Mouse (Mus musculus): ENCODE measurements around the gene Slc10a7. TPM values are rescaled to one million over a fixed set of nuclear protein-coding genes. Genes with fewer than 3 reads are reported as not detected.

The Slc10a7 gene
- polyA plus RNA-seq, 1 experiment: 4.7 TPM

- H3K4me1 ChIP-seq (ENCODE audit: control insufficient read depth, insufficient read depth, low read length): no peaks in the 10 kb centered on the region
- no peak overlapping the region for H3K27ac ChIP-seq (ENCODE audit: control insufficient read depth, insufficient read depth, low read depth, low read length, poor library complexity)
- H3K4me3 ChIP-seq (replicated peaks; ENCODE audit: control insufficient read depth, low read depth, low read length): no peak overlapping the region
- 84% methylated on average over 11 of the region's 11 CpGs for WGBS
- TF ChIP-seq POLR2A (IDR thresholded peaks at IDR 0.05; ENCODE audit: borderline replicate concordance, control insufficient read depth, low read depth, low read length) (no peak), CTCF (IDR thresholded peaks at IDR 0.05; ENCODE audit: control insufficient read depth, insufficient read depth, low read length) (no peak)
Measured at GRCm38 (mm10) chr8:78556773-78557434, 47.8 kb downstream of the Slc10a7 start.

GRCm38 (mm10) chr8:78561620-78562019, 52.5 kb downstream of the Slc10a7 start:
- WGBS: 90% methylated on average over 6 of the region's 6 CpGs
- H3K27ac ChIP-seq (ENCODE audit: control insufficient read depth, insufficient read depth, low read depth, low read length, poor library complexity): no peak overlapping the region
- H3K4me3 ChIP-seq (replicated peaks; ENCODE audit: control insufficient read depth, low read depth, low read length): no peak overlapping the region
- no peaks in the 10 kb centered on the region; the same call in 1 of the 2 replicates for H3K4me1 ChIP-seq (ENCODE audit: control insufficient read depth, insufficient read depth, low read length)
- TF ChIP-seq POLR2A (IDR thresholded peaks at IDR 0.05; ENCODE audit: borderline replicate concordance, control insufficient read depth, low read depth, low read length): no peak
- TF ChIP-seq CTCF (IDR thresholded peaks at IDR 0.05; ENCODE audit: control insufficient read depth, insufficient read depth, low read length): peak; percentile 37; the same call in 1 of the 2 replicates

DNA sequence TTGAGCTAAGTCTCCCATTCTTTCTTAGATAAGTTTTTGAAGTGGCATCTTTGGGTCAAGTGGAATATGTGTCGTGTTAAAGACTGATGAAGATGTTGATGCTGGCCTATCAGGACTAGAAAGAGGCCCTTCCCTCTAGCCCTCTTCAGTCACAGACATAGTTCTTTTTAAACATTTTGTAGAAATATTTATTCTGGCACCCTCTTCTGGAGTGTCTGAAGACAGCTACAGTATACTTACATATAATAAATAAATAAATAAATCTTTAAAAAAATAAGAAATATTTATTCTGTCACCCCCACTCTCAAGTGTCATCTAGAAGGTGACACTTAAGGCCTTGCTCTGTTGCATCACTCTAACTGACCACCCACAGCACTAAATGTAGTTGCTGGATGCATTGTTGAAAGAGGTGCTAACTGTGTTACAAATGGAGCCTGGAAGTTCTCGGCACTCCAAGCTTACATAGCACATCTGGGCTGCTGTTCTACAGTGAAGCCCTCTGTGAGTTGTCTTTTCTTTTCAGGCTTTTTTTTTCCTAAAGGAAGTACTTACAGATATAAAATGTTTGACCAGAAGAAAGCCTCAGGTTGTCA, 54.4 kb downstream of the Slc10a7 start:
- no peak for TF ChIP-seq CTCF (IDR thresholded peaks at IDR 0.05; ENCODE audit: control insufficient read depth, insufficient read depth, low read length)
- TF ChIP-seq POLR2A (IDR thresholded peaks at IDR 0.05; ENCODE audit: borderline replicate concordance, control insufficient read depth, low read depth, low read length): no peak
- H3K4me3 ChIP-seq (replicated peaks; ENCODE audit: control insufficient read depth, low read depth, low read length): no peak overlapping the region
- no peaks in the 10 kb centered on the region; the same call in 1 of the 2 replicates for H3K4me1 ChIP-seq (ENCODE audit: control insufficient read depth, insufficient read depth, low read length)
- WGBS: 76% methylated on average over 2 of the region's 2 CpGs
- H3K27ac ChIP-seq (ENCODE audit: control insufficient read depth, insufficient read depth, low read depth, low read length, poor library complexity): no peak overlapping the region

GRCm38 (mm10) chr8:78564200-78564599, 55.1 kb downstream of the Slc10a7 start:
- TF ChIP-seq CTCF (IDR thresholded peaks at IDR 0.05; ENCODE audit: control insufficient read depth, insufficient read depth, low read length) (no peak), POLR2A (IDR thresholded peaks at IDR 0.05; ENCODE audit: borderline replicate concordance, control insufficient read depth, low read depth, low read length) (no peak)

DNA sequence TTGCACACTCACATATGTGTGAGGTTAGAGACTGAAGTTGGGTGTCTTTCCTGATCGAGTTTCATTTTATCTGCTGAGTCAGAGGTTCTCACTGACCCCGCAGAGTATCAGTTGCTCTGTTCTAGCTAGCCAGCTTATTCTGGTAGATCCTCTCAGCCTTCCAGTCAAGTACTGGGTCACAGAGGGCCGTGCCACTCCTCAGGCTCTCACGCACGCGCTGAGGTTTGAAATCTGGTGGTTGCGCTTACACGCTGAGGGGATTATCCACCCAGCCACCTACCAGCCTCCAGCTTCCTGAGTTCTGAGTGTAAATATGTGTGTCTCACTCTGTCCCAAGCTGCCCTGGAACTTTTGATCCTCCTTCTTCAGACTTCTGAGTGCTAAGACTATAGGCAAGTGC, 59.0 kb downstream of the Slc10a7 start:
- no peak overlapping the region for H3K27ac ChIP-seq (ENCODE audit: control insufficient read depth, insufficient read depth, low read depth, low read length, poor library complexity)
- no peak for TF ChIP-seq CTCF (IDR thresholded peaks at IDR 0.05; ENCODE audit: control insufficient read depth, insufficient read depth, low read length)
- no peak for TF ChIP-seq POLR2A (IDR thresholded peaks at IDR 0.05; ENCODE audit: borderline replicate concordance, control insufficient read depth, low read depth, low read length)
- no peak overlapping the region for H3K4me3 ChIP-seq (replicated peaks; ENCODE audit: control insufficient read depth, low read depth, low read length)
- no peaks in the 10 kb centered on the region; the same call in 1 of the 2 replicates for H3K4me1 ChIP-seq (ENCODE audit: control insufficient read depth, insufficient read depth, low read length)
- WGBS: 78% methylated on average over 8 of the region's 8 CpGs

More at GRCm38 (mm10) chr8:78564200-78564599, 55.1 kb downstream of the Slc10a7 start:
- 82% methylated on average over 5 of the region's 5 CpGs for WGBS
- Histone ChIP-seq H3K4me3 (replicated peaks; ENCODE audit: control insufficient read depth, low read depth, low read length) (no peak overlapping the region), H3K27ac (ENCODE audit: control insufficient read depth, insufficient read depth, low read depth, low read length, poor library complexity) (no peak overlapping the region), H3K4me1 (ENCODE audit: control insufficient read depth, insufficient read depth, low read length) (no peaks in the 10 kb centered on the region; the same call in 1 of the 2 replicates)

GRCm38 (mm10) chr8:78571528-78571927, 62.4 kb downstream of the Slc10a7 start:
- Histone ChIP-seq H3K4me3 (replicated peaks; ENCODE audit: control insufficient read depth, low read depth, low read length) (no peak overlapping the region), H3K4me1 (ENCODE audit: control insufficient read depth, insufficient read depth, low read length) (no peaks in the 10 kb centered on the region; the same call in 1 of the 2 replicates), H3K27ac (ENCODE audit: control insufficient read depth, insufficient read depth, low read depth, low read length, poor library complexity) (no peak overlapping the region)
- WGBS: 86% methylated on average over 9 of the region's 9 CpGs
- TF ChIP-seq CTCF (IDR thresholded peaks at IDR 0.05; ENCODE audit: control insufficient read depth, insufficient read depth, low read length) (no peak), POLR2A (IDR thresholded peaks at IDR 0.05; ENCODE audit: borderline replicate concordance, control insufficient read depth, low read depth, low read length) (no peak)

GRCm38 (mm10) chr8:78574207-78574606, 65.1 kb downstream of the Slc10a7 start:
- H3K27ac ChIP-seq (ENCODE audit: control insufficient read depth, insufficient read depth, low read depth, low read length, poor library complexity): no peak overlapping the region
- H3K4me3 ChIP-seq (replicated peaks; ENCODE audit: control insufficient read depth, low read depth, low read length): no peak overlapping the region
- H3K4me1 ChIP-seq (ENCODE audit: control insufficient read depth, insufficient read depth, low read length): no peaks in the 10 kb centered on the region
- 96% methylated on average over 7 of the region's 7 CpGs for WGBS
- TF ChIP-seq CTCF (IDR thresholded peaks at IDR 0.05; ENCODE audit: control insufficient read depth, insufficient read depth, low read length) (no peak), POLR2A (IDR thresholded peaks at IDR 0.05; ENCODE audit: borderline replicate concordance, control insufficient read depth, low read depth, low read length) (no peak)

- WGBS: 89% methylated on average over 10 of the region's 10 CpGs
- TF ChIP-seq POLR2A (IDR thresholded peaks at IDR 0.05; ENCODE audit: borderline replicate concordance, control insufficient read depth, low read depth, low read length): no peak
- no peak for TF ChIP-seq CTCF (IDR thresholded peaks at IDR 0.05; ENCODE audit: control insufficient read depth, insufficient read depth, low read length)
- H3K4me3 ChIP-seq (replicated peaks; ENCODE audit: control insufficient read depth, low read depth, low read length): no peak overlapping the region
- H3K27ac ChIP-seq (ENCODE audit: control insufficient read depth, insufficient read depth, low read depth, low read length, poor library complexity): no peak overlapping the region
- H3K4me1 ChIP-seq (ENCODE audit: control insufficient read depth, insufficient read depth, low read length): no peaks in the 10 kb centered on the region
Measured at GRCm38 (mm10) chr8:78577569-78577968, 68.4 kb downstream of the Slc10a7 start.
